Mouse (Mus musculus) kidney, postnatal 0 days (tissue): ENCODE measurements around the gene Klhl22. TPM values are rescaled to one million over a fixed set of nuclear protein-coding genes. Genes with fewer than 3 reads are reported as not detected.

Source experiments
- ATAC-seq: fragments of 200-750 bp; cut with Nextera tagmentation; replicated peaks from 2 replicates; pipeline ENCODE4 v1.8.0; 2017; ENCODE audit warnings: low read depth, moderate number of reproducible peaks, moderate TSS enrichment, moderate library complexity; ENCODE audit not compliant: low FRiP score
- DNase-seq: peaks from one replicate; pipeline ENCODE4 v3.0.0-alpha.2; 2016; ENCODE audit warnings: low spot score
- H3K27ac ChIP-seq: fragments of 300-500 bp; sonication (generic); 2 replicates; pipeline ENCODE4 v1.5.1; 2014; ENCODE audit warnings: mild to moderate bottlenecking
- H3K27me3 ChIP-seq: fragments of 300-500 bp; sonication (generic); 2 replicates; pipeline ENCODE4 v1.6.1; 2014; ENCODE audit warnings: low read length, mixed read lengths; ENCODE audit not compliant: insufficient read depth
- H3K36me3 ChIP-seq: fragments of 300-500 bp; sonication (generic); 2 replicates; pipeline ENCODE4 v1.6.1; 2014; ENCODE audit warnings: low read length, mixed read lengths; ENCODE audit not compliant: insufficient read depth
- H3K4me1 ChIP-seq: fragments of 300-500 bp; sonication (generic); replicated peaks from 2 replicates; pipeline ENCODE4 v1.6.1; 2014; ENCODE audit warnings: antibody characterized with exemption, low read length, mixed read lengths; ENCODE audit not compliant: insufficient read depth
- H3K4me2 ChIP-seq: fragments of 300-500 bp; sonication (generic); 2 replicates; pipeline ENCODE4 v1.6.1; 2014; ENCODE audit warnings: mild to moderate bottlenecking, low read length, moderate library complexity, mixed read lengths
- H3K4me3 ChIP-seq: fragments of 300-500 bp; sonication (generic); replicated peaks from 2 replicates; pipeline ENCODE4 v1.5.1; 2014; ENCODE audit warnings: low read depth, low read length
- H3K9ac ChIP-seq: fragments of 300-500 bp; sonication (generic); 2 replicates; pipeline ENCODE4 v1.6.1; 2014; ENCODE audit warnings: low read depth, low read length
- H3K9me3 ChIP-seq: fragments of 300-500 bp; sonication (generic); replicated peaks from 2 replicates; pipeline ENCODE4 v1.6.1; 2016; ENCODE audit warnings: low read length, inconsistent platforms, mixed read lengths
- CTCF ChIP-seq: IDR thresholded peaks from 2 replicates; pipeline ENCODE4 v1.5.1; 2016; ENCODE audit warnings: antibody characterized with exemption, low read depth, mild to moderate bottlenecking, moderate library complexity
- WGBS: fragments of 180-500 bp; shearing (Covaris S2); extraction: QIAGEN DNeasy Blood & Tissue Kit; methylation state at CpG from one replicate; pipeline ENCODE4 v1.1.7; 2014; 5-methylcytosine and 5-hydroxymethylcytosine counted together
- polyA plus RNA-seq: library from polyadenylated mRNA; unstranded; fragments of >200 nt; fragmentation: Nextera tagmentation; extraction: Ambion mirVana; gene quantifications from 2 replicates; pipeline ENCODE4 v1.2.1, GENCODE M21; 2015

Klhl22 gene
- polyA plus RNA-seq, 1 experiment from 2014 or later, result 39.3 TPM

DNA sequence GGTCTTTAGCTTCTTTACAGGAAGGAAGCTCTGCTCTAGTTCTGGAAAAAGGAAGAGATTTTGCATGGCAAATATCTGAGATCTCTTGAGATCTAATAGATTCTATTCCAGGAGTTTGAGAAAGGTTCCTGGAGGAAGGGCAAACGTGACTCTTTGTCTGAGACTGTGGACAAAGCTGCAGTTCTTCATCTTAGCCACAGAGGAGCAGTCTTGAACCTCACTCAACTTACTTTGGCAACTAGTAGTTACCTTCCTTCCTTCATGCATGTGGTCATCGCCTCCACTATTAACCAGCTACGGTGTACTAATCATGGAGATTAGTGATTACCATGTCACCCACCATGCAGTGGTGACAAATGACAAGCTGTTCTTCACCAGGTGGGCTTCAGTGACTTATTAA lies 25.9 kb downstream of the Klhl22 start:
- no peak overlapping the region for H3K4me2 ChIP-seq
- 52% methylated on average over 3 of the region's 3 CpGs for WGBS
- no peak overlapping the region for H3K4me3 ChIP-seq
- H3K4me1 ChIP-seq, result no peaks in the 10 kb centered on the region
- H3K9me3 ChIP-seq, result no peaks in the 10 kb centered on the region
- peak; percentile 58 for DNase-seq
- TF ChIP-seq CTCF, result peak; percentile 65
- no peak for ATAC-seq
- 0 out of 2 replicates have a peak overlapping the region, but pooled peaks have one; percentile 23 for H3K9ac ChIP-seq
- no peaks in the 10 kb centered on the region for H3K27me3 ChIP-seq
- H3K27ac ChIP-seq, result no peak overlapping the region
- peaks cover 36% of the 10 kb centered on the region for H3K36me3 ChIP-seq

DNA sequence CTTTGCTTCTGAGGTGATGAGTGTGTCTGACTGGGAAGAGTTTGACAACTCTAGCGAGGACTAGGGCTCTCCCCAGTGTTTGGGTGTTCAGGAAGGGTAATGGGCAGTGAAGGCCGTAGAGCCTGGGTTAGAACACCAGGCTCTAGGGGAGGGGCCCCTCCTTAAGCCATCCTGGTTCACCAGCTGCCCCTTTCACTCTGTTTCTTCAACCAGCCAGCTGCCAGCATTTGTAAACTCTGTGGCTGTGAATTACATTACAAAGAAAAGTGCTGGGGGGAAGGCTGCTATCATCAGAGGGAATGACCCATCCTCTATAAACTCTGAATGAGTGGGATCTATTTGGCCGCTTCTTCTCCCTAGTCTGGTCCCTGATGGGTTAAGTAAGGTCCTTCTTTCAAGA lies 33.3 kb downstream of the Klhl22 start:
- H3K4me1 ChIP-seq, result 0 out of 2 replicates have a peak, but pooled peaks cover 6% of the 10 kb centered on the region
- H3K9ac ChIP-seq, result no peak overlapping the region
- H3K4me2 ChIP-seq, result no peak overlapping the region
- ATAC-seq (no peak), DNase-seq (no peak)
- no peaks in the 10 kb centered on the region for H3K27me3 ChIP-seq
- TF ChIP-seq CTCF, result no peak
- H3K9me3 ChIP-seq, result no peaks in the 10 kb centered on the region
- H3K27ac ChIP-seq, result no peak overlapping the region
- WGBS, result 64% methylated on average over 3 of the region's 3 CpGs
- no peak overlapping the region for H3K4me3 ChIP-seq
- peaks cover 12% of the 10 kb centered on the region for H3K36me3 ChIP-seq

DNA sequence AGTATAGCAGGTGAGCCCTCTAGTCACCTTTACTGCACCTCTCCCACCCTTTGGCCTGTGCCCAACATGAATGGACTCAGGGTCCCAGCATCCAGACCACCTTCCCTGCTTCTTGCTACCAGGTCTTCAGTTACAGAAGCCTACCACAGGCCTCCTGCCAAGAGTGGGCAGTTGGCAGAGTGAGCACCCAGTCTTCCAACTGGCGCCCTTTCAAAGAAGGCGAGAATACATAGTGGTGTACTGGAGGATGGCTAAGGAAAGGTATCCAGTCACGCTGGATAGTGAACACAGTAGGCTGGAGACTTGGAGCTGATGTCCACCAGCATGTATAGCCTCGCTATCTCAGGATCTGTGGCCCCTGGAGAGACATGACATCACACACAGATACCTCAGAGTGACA lies 34.6 kb downstream of the Klhl22 start:
- TF ChIP-seq CTCF, result no peak
- ATAC-seq, result no peak
- Histone ChIP-seq H3K4me3 (no peak overlapping the region), H3K9ac (no peak overlapping the region), H3K9me3 (no peaks in the 10 kb centered on the region), H3K36me3 (peaks cover 12% of the 10 kb centered on the region), H3K4me1 (0 out of 2 replicates have a peak, but pooled peaks cover 6% of the 10 kb centered on the region), H3K27ac (no peak overlapping the region), H3K27me3 (0 out of 2 replicates have a peak, but pooled peaks cover 2% of the 10 kb centered on the region), H3K4me2 (no peak overlapping the region)
- DNase-seq, result no peak
- WGBS, result 89% methylated on average over 4 of the region's 4 CpGs

DNA sequence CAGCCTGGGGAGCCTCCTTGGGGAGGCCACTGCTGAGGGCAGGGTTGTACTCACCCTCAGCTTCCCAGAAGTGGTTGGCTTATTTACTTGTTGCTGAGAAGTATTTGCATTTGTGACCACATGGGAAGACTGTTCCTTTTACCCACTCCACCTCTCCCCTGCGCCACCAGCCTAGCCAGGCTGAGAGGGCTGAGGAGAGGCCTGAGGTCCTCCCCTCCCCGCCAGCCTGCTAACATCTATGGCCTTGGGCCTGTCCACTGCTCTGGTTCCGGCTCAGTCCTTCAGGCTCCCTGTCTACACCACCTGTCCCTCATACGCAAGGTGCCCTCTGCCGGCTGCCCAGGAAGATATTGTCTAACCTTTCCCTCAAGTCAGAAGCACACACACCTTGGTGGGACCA lies 36.2 kb downstream of the Klhl22 start:
- ATAC-seq (no peak), DNase-seq (no peak)
- TF ChIP-seq CTCF, result peak; percentile 16; the same call in 1 of the 2 replicates
- H3K27me3 ChIP-seq, result peaks cover 10% of the 10 kb centered on the region; the same call in 1 of the 2 replicates
- no peaks in the 10 kb centered on the region for H3K9me3 ChIP-seq
- 0 out of 2 replicates have a peak, but pooled peaks cover 6% of the 10 kb centered on the region for H3K4me1 ChIP-seq
- no peak overlapping the region for H3K4me2 ChIP-seq
- no peak overlapping the region for H3K9ac ChIP-seq
- WGBS, result 74% methylated on average over 5 of the region's 5 CpGs
- H3K36me3 ChIP-seq, result peaks cover 7% of the 10 kb centered on the region; the same call in 1 of the 2 replicates
- no peak overlapping the region for H3K27ac ChIP-seq
- no peak overlapping the region for H3K4me3 ChIP-seq

DNA sequence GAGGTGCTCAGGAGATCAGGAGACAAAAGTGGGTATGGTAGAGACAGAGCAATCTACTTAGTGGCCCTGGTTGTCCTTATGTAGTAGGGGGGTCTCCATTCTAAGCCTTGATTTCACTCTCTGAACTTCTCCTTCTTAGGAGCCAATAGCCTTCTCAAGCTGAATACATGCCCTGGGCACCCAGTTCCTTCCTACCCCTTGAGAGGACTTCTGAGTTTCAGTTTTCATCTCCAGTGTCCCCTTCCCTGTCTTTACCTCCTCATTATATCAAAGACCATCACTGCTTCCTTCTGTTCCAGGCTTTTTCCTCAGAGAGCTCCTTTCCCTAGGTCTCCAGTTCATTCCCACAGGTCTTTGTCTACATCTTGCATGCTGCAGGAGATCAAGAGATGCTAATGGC lies 37.1 kb downstream of the Klhl22 start:
- Histone ChIP-seq H3K4me3 (peak overlapping the region; percentile 63), H3K9me3 (no peaks in the 10 kb centered on the region), H3K9ac (peak overlapping the region; percentile 82), H3K4me2 (peak overlapping the region; percentile 79), H3K27ac (peak overlapping the region; percentile 96), H3K27me3 (peaks cover 10% of the 10 kb centered on the region; the same call in 1 of the 2 replicates), H3K4me1 (0 out of 2 replicates have a peak, but pooled peaks cover 6% of the 10 kb centered on the region), H3K36me3 (peaks cover 7% of the 10 kb centered on the region; the same call in 1 of the 2 replicates)
- DNase-seq (no peak), ATAC-seq (no peak)
- no peak for TF ChIP-seq CTCF

DNA sequence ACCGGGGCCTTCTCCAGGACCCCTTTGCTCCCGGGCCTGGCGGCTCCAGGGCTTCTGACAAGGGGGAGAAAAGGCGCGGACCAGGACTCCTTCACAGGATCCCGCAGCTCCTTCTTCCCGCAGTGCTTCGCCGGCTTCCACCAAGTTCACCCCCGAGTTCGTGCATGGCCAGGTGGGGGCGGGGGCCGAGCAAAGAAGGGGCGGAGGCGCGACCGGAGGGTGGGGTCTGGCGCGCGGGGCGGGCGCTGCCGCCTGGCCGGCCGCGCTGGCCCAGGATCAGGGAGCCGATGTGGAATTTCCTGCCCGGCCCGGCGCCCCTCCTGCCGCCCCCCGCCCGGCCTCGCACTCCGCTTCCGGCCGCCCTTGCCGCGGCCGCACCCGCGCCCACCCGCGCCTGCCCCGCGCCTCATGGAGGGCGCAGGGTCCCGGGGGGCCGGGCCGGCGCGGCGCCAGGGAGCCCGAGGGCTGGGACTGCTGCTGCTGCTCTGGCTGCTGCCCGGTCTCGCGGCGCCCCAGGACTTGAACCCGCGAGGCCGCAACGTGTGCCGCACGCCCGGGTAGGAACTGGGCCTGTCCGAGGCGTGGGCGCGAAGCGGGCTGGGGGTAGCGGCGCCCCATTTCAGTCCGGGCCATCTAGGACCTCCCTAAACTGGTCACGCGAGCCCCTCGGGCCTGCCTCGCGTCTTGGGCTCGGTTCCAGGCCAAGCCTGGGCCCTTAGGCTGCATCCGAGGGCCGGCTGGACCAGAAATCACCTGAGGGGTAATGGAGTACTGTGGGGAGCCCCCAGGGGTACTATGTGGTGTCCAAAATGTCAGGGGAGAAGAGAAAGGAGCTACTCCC lies 37.8 kb downstream of the Klhl22 start, which contains the start of gene Scarf2:
Gene Scarf2, plus strand, starts transcription at position 312 of the 841 bp plus-strand sequence.
- Histone ChIP-seq H3K4me3 (peak within 1 kb of the TSS; percentile 63), H3K9me3 (no peaks in the 10 kb centered on the region), H3K36me3 (0 out of 2 replicates have a peak, but pooled peaks cover 5% of the 10 kb centered on the region), H3K4me1 (peaks cover 10% of the 10 kb centered on the region; the same call in 1 of the 2 replicates), H3K9ac (peak within 1 kb of the TSS; percentile 82), H3K27ac (peak within 1 kb of the TSS; percentile 96), H3K27me3 (peaks cover 16% of the 10 kb centered on the region; the same call in 1 of the 2 replicates), H3K4me2 (peak within 1 kb of the TSS; percentile 79)
- peak; percentile 64 for ATAC-seq
- under 1% methylated on average over 73 of the region's 81 CpGs for WGBS
- DNase-seq, result peak; percentile 79
- 0 out of 2 replicates have a peak, but pooled peaks have one; percentile 3 for TF ChIP-seq CTCF
